Mouse (Mus musculus) megakaryocyte-erythroid progenitor cell, adult 5-6 weeks (primary cell): ENCODE results near the gene Ppp6r1. TPM values are rescaled to one million over a fixed set of nuclear protein-coding genes. Genes with fewer than 3 reads are reported as not detected.
"Not testable (repeated sequence)": the region's sequence is repeated elsewhere in the genome, so short reads cannot be mapped to it uniquely, and the experiment has no call there.

ENCODE experiments used
- ATAC-seq: replicated peaks from 2 replicates; pipeline ENCODE4 v1.8.0; 2016; ENCODE audit warnings: mild to moderate bottlenecking, inconsistent platforms; ENCODE audit not compliant: severe bottlenecking, poor library complexity, low FRiP score, low TSS enrichment
- total RNA-seq, 2 experiments: library from RNA; stranded (forward) in 1 of 2; stranded (reverse) in 1 of 2; fragments of 200-1000, 215-1000 nt in 1 of 2; fragments of >200 nt in 1 of 2; fragmentation: Nextera tagmentation in 1 of 2; gene quantifications; 2 replicates each; pipeline ENCODE4 v1.2.3; 2014 to 2017

Ppp6r1 gene
- total RNA-seq, 2 experiments from 2014 or later: 81.4 to 90.9 TPM

DNA sequence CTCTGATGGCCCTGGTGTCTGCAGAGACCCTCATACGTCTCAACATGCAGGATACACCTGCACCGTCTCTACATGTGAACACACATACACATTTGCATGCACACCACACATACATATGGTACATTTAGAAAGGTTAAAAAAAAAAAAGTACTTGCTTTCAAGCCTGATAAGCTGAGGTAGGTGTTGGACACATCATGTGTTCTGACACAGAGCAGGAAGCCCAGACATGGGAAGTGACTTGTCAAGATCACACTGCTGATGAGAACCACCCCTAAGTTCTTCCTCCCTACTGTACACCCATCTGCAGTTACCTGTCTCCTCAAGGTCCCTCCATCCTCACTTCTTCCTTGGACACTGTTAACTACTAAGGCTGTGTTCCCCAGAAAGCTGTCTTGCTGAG is 32.9 kb downstream of the Ppp6r1 start:
- ATAC-seq: no peak

DNA sequence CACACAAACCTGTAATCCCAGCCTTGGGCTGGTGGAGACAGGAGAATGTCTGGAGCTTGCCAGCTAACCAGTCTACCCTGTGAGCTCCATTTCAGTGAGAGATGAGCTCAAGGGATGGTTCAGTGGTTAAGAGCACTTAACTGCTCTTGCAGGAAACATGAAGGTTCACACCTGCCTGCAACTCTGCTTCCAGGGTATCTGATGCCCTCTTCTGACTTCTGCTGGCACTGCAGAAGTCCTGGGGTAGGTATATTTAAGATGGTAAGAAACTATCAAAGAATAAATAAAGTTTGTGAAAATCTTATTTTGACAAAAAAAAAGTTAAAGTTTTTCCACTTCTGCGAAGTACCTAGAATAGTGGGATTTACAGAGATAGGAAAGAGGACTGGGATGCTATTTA is 34.5 kb downstream of the Ppp6r1 start:
- no peak; the same call in 1 of the 2 replicates for ATAC-seq

DNA sequence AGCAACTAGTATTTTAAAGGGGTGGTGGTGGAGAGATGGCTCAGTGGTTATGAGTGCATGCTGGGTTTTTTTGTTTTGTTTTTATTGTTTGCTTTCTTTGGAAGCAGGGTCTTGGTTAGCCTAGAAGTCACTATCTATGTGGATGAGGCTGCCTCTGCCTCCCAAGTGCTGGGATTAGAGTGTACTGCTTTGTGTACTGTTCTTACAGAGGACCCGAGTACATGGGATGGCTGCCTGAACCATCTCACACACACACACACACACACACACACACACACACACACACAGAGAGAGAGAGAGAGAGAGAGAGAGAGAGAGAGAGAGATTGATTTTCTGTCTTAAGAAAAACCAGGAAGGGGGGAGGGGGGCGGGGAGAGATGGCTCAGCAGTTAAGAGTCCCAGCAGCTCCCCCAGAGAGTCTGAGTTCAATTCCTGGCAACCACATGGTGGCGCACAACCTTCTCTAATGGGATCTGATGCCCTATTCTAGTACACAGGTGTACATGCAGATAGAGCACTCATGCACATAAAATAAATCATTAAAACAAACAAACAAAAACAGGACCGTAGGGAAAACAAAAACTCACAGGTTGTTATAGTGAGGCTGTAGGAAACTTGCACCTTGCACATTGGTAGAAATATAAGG is 35.2 kb downstream of the Ppp6r1 start:
- ATAC-seq: no peak; the same call in 1 of the 2 replicates

GRCm38 (mm10) chr7:4619979-4620378 is 38.8 kb downstream of the Ppp6r1 start:
- ATAC-seq: peak; percentile 84

DNA sequence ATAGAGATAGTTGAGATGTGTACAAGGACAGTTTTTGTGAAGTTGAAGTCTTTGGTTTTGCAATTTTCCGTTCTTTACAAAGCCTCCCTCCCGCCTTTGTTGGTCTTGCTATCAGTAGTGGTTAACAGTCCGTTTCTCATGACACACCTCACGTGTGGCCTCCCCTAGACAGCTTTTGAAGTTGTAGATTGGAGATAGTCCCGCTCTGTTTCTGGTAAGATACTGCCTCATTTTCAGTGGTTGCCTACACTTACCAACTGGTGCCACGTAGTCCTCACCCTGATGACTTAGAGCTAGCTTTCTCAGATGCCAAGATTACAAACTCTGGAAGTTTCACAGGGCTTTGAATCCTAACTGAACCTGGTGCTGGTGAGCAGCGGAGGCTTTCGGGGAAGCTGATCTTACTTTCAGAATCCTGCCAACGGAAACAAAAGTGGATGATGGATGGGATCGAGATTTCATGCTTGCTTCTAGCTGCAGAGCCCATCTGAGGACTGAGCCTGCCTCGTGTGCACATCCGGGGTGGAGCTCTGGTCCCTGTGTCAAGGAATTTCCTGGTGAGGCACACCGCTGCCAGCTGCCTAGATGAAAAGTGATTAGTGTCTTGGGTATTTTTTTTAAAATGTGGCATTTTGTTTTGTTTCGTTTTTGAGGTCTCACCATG is 44.9 kb downstream of the Ppp6r1 start:
- peak; percentile 96 for ATAC-seq

- no peak for ATAC-seq
Measured at GRCm38 (mm10) chr7:4612956-4613355, 45.9 kb downstream of the Ppp6r1 start.

GRCm38 (mm10) chr7:4612386-4612785 is 46.4 kb downstream of the Ppp6r1 start:
- no peak for ATAC-seq

GRCm38 (mm10) chr7:4611921-4612341 is 46.9 kb downstream of the Ppp6r1 start:
- ATAC-seq: no peak

- no peak for ATAC-seq
Measured at GRCm38 (mm10) chr7:4611511-4611910, 47.3 kb downstream of the Ppp6r1 start.

DNA sequence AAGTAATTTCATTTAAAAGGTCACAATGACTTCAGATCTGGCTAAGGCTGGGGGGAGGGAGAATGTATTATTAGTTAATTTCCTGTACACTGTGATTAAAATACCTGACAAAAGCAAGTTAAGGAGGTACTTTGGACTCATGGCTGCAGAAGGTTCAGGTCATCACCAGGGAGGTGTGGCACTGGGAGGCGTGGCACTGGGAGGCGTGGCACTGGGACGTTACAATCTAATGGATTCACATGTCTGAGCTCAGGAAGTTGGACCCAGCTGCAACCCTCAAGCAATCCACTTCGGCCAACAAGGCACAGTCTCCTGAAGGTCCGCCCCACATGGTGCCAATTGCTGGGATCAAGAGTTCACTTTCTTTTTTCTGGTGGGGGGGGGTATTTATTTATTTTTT is 50.8 kb downstream of the Ppp6r1 start:
- peak; percentile 92 for ATAC-seq

GRCm38 (mm10) chr7:4603873-4604272 is 54.9 kb downstream of the Ppp6r1 start, which contains the start of gene Ptprh:
Gene Ptprh, minus strand, starts transcription at chr7:4604041.
- no peak for ATAC-seq

DNA sequence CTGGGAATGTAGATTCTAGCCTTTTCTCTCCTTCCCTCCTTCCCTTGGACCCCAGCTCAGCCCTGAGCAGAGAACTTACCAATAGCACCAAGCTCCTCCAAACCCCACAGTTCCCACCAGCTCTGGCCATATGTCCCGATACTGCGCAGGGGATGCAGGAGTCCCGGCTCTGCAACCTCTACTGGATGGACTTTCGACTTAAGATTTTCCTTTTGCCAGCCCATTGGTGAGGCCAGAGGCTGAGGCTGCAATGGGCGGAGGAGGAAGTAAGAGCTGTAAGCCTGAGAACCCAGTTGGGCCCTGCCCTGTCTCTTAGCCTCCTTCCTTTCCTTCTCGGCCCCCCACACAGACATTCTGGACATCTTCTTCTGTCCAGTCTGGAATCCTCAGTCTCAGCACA is 55.9 kb downstream of the Ppp6r1 start:
- no peak for ATAC-seq

DNA sequence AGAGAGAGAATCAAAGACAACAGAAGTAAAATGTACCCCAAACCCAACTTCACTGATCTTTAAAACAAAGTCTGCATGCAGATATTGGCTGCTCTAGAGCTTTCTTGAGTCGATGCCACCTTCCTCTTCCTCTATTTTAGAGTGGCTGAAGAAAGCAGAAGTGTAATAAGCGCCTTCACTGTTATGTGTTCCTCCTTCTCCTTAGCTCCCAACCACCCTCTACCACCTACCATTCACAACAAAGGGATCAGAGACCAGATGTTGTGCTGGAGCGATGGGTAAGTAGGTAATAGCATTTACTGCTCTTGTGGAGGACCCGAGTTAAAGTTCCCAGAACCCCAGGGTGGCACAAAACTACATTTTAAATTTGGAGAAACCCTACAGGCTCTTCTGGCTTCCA is 61.8 kb downstream of the Ppp6r1 start:
- not testable (repeated sequence) for ATAC-seq

Other genes with a start within 250 kb of the Ppp6r1 start
- 8.3 and 13.6 TPM in 2 replicates for gene Rdh13, start 213.4 kb downstream of the Ppp6r1 start, total RNA-seq (2014; fragmentation: Nextera tagmentation)
- 14.7 and 17.3 TPM in 2 replicates for gene Rdh13, start 213.4 kb downstream of the Ppp6r1 start, total RNA-seq (2017)
- gene Eps8l1, start 198.3 kb downstream of the Ppp6r1 start, total RNA-seq (2014; fragmentation: Nextera tagmentation): 4.8 and 6.7 TPM in 2 replicates
- gene Eps8l1, start 198.3 kb downstream of the Ppp6r1 start, total RNA-seq (2017): 0.89 and 5.0 TPM in 2 replicates
- gene Ppp1r12c, start 157.3 kb downstream of the Ppp6r1 start, total RNA-seq (2014; fragmentation: Nextera tagmentation): 118 and 125 TPM in 2 replicates
- 85.0 and 96.2 TPM in 2 replicates for gene Ppp1r12c, start 157.3 kb downstream of the Ppp6r1 start, total RNA-seq (2017)
- gene Tnnt1, start 142.6 kb downstream of the Ppp6r1 start, total RNA-seq (2014; fragmentation: Nextera tagmentation): 1.4 TPM in 1 of 2 replicates, not detected in the other
- 0.95 and 3.0 TPM in 2 replicates for gene Tnnt1, start 142.6 kb downstream of the Ppp6r1 start, total RNA-seq (2017)
- gene Tnni3, start 134.8 kb downstream of the Ppp6r1 start, total RNA-seq (2014; fragmentation: Nextera tagmentation): 2.1 and 10.2 TPM in 2 replicates
- gene Tnni3, start 134.8 kb downstream of the Ppp6r1 start, total RNA-seq (2017): 2.4 TPM in 1 of 2 replicates, not detected in the other
- 1.6 and 2.8 TPM in 2 replicates for gene Dnaaf3, start 126.6 kb downstream of the Ppp6r1 start, total RNA-seq (2014; fragmentation: Nextera tagmentation)
- 0.23 TPM in 1 of 2 replicates, not detected in the other for gene Dnaaf3, start 126.6 kb downstream of the Ppp6r1 start, total RNA-seq (2017)
- gene Syt5, start 111.5 kb downstream of the Ppp6r1 start, total RNA-seq (2014; fragmentation: Nextera tagmentation): 0.42 TPM in 1 of 2 replicates, not detected in the other
- not detected in 2 replicates for gene Syt5, start 111.5 kb downstream of the Ppp6r1 start, total RNA-seq (2017)
- gene Ptprh, start 55.0 kb downstream of the Ppp6r1 start, total RNA-seq (2014; fragmentation: Nextera tagmentation): not detected in 2 replicates
- 0.46 TPM in 1 of 2 replicates, not detected in the other for gene Ptprh, start 55.0 kb downstream of the Ppp6r1 start, total RNA-seq (2017)
- 17.6 and 19.4 TPM in 2 replicates for gene Tmem86b, start 27.6 kb downstream of the Ppp6r1 start, total RNA-seq (2014; fragmentation: Nextera tagmentation)
- gene Tmem86b, start 27.6 kb downstream of the Ppp6r1 start, total RNA-seq (2017): 7.7 and 15.6 TPM in 2 replicates
- 69.0 and 77.0 TPM in 2 replicates for gene Hspbp1, start 26.0 kb upstream of the Ppp6r1 start, total RNA-seq (2014; fragmentation: Nextera tagmentation)
- gene Hspbp1, start 26.0 kb upstream of the Ppp6r1 start, total RNA-seq (2017): 44.9 and 47.4 TPM in 2 replicates
- not detected in 2 replicates for gene Brsk1, start 31.6 kb upstream of the Ppp6r1 start, total RNA-seq (2014; fragmentation: Nextera tagmentation)
- not detected in 2 replicates for gene Brsk1, start 31.6 kb upstream of the Ppp6r1 start, total RNA-seq (2017)
- not detected in 2 replicates for gene Tmem150b, start 66.2 kb upstream of the Ppp6r1 start, total RNA-seq (2014; fragmentation: Nextera tagmentation)
- gene Tmem150b, start 66.2 kb upstream of the Ppp6r1 start, total RNA-seq (2017): 0.33 and 1.1 TPM in 2 replicates
- 75.8 and 96.3 TPM in 2 replicates for gene Kmt5c, start 81.1 kb upstream of the Ppp6r1 start, total RNA-seq (2014; fragmentation: Nextera tagmentation)
- 25.6 and 52.4 TPM in 2 replicates for gene Kmt5c, start 81.1 kb upstream of the Ppp6r1 start, total RNA-seq (2017)
- gene Cox6b2, start 94.1 kb upstream of the Ppp6r1 start, total RNA-seq (2014; fragmentation: Nextera tagmentation): 279 and 377 TPM in 2 replicates
- gene Cox6b2, start 94.1 kb upstream of the Ppp6r1 start, total RNA-seq (2017): 151 and 283 TPM in 2 replicates
- not detected in 2 replicates for gene Fam71e2, start 112.3 kb upstream of the Ppp6r1 start, total RNA-seq (2014; fragmentation: Nextera tagmentation)
- gene Fam71e2, start 112.3 kb upstream of the Ppp6r1 start, total RNA-seq (2017): not detected in 2 replicates
- gene Il11, start 123.8 kb upstream of the Ppp6r1 start, total RNA-seq (2014; fragmentation: Nextera tagmentation): not detected in 2 replicates
- gene Il11, start 123.8 kb upstream of the Ppp6r1 start, total RNA-seq (2017): 0.15 TPM in 1 of 2 replicates, not detected in the other
- not detected in 2 replicates for gene Tmem190, start 123.9 kb upstream of the Ppp6r1 start, total RNA-seq (2014; fragmentation: Nextera tagmentation)
- not detected in 2 replicates for gene Tmem190, start 123.9 kb upstream of the Ppp6r1 start, total RNA-seq (2017)
- 15.1 and 17.8 TPM in 2 replicates for gene Tmem238, start 130.6 kb upstream of the Ppp6r1 start, total RNA-seq (2014; fragmentation: Nextera tagmentation)
- 21.3 and 26.1 TPM in 2 replicates for gene Tmem238, start 130.6 kb upstream of the Ppp6r1 start, total RNA-seq (2017)
- gene Rpl28, start 133.9 kb upstream of the Ppp6r1 start, total RNA-seq (2014; fragmentation: Nextera tagmentation): 3,204 and 3,219 TPM in 2 replicates
- gene Rpl28, start 133.9 kb upstream of the Ppp6r1 start, total RNA-seq (2017): 676 and 1,069 TPM in 2 replicates
- gene Ube2s, start 153.6 kb upstream of the Ppp6r1 start, total RNA-seq (2014; fragmentation: Nextera tagmentation): 291 and 381 TPM in 2 replicates
- 146 and 204 TPM in 2 replicates for gene Ube2s, start 153.6 kb upstream of the Ppp6r1 start, total RNA-seq (2017)
- gene Shisa7, start 185.7 kb upstream of the Ppp6r1 start, total RNA-seq (2014; fragmentation: Nextera tagmentation): 0.31 TPM in 1 of 2 replicates, not detected in the other
- not detected in 2 replicates for gene Shisa7, start 185.7 kb upstream of the Ppp6r1 start, total RNA-seq (2017)
- gene Isoc2b, start 211.2 kb upstream of the Ppp6r1 start, total RNA-seq (2014; fragmentation: Nextera tagmentation): 1.8 and 12.5 TPM in 2 replicates
- 13.3 and 86.2 TPM in 2 replicates for gene Isoc2b, start 211.2 kb upstream of the Ppp6r1 start, total RNA-seq (2017)
- 7.9 and 9.6 TPM in 2 replicates for gene Isoc2a, start 218.1 kb upstream of the Ppp6r1 start, total RNA-seq (2014; fragmentation: Nextera tagmentation)
- 7.4 and 13.2 TPM in 2 replicates for gene Isoc2a, start 218.1 kb upstream of the Ppp6r1 start, total RNA-seq (2017)
- gene Gm36210, start 247.5 kb upstream of the Ppp6r1 start, total RNA-seq (2014; fragmentation: Nextera tagmentation): not detected in 2 replicates
- not detected in 2 replicates for gene Gm36210, start 247.5 kb upstream of the Ppp6r1 start, total RNA-seq (2017)